Mouse (Mus musculus) CH12.LX (cell line): Measurements from ENCODE around the gene B4galt1.
A peak's percentile ranks its signal among the peaks of the same experiment; 100 is the strongest.

Source experiments
- CHD1 ChIP-seq: IDR thresholded peaks from 2 replicates; pipeline ENCODE4 v1.6.1; 2012; ENCODE audit warnings: low read depth, low read length, improper control_type of control experiment, inconsistent platforms
- CTCF ChIP-seq, 2 experiments: IDR thresholded peaks in 1 of 2; conservative IDR thresholded peaks in 1 of 2; 2 replicates each; pipeline ENCODE4 v1.5.1; 2011 to 2012; ENCODE audit warnings: low read depth in 2 of 2, low read length in 2 of 2, improper control_type of control experiment in 1 of 2, inconsistent platforms in 1 of 2, mild to moderate bottlenecking in 1 of 2, moderate library complexity in 1 of 2
- EP300 ChIP-seq: IDR thresholded peaks from 2 replicates; pipeline ENCODE4 v1.6.1; 2011; ENCODE audit warnings: low read length, improper control_type of control experiment
- NRF1 ChIP-seq: IDR thresholded peaks from 2 replicates; pipeline ENCODE4 v1.6.1; 2014; ENCODE audit warnings: low read depth, mild to moderate bottlenecking, inconsistent platforms, low read length, improper control_type of control experiment, moderate library complexity
- POLR2A ChIP-seq: IDR thresholded peaks from 2 replicates; pipeline ENCODE4 v1.6.1; 2011; ENCODE audit warnings: low read depth, mild to moderate bottlenecking, improper control_type of control experiment, low read length
- ZNF384 ChIP-seq: IDR thresholded peaks from 2 replicates; pipeline ENCODE4 v1.6.1; 2012; ENCODE audit warnings: low read depth, low read length, improper control_type of control experiment, inconsistent platforms

- TF ChIP-seq ZNF384, result no peak
- TF ChIP-seq EP300, result no peak
- no peak for TF ChIP-seq NRF1
- TF ChIP-seq POLR2A, result no peak
- no peak for TF ChIP-seq CHD1
- 0 out of 4 replicates have a peak, but pooled peaks of 1 of the 2 experiments have one; percentile 3 for TF ChIP-seq CTCF (conservative IDR thresholded peaks at IDR 0.05 in 1 of 2, IDR thresholded peaks at IDR 0.05 in 1 of 2; ENCODE audit: low read depth in 2 of 2, low read length in 2 of 2)
Observed at GRCm38 (mm10) chr4:40861131-40861530, 7.3 kb upstream of the B4galt1 start.
